Mouse (Mus musculus) layer of hippocampus, postnatal 10 days (tissue): ENCODE data around the gene Dcun1d1. TPM values are rescaled to one million over a fixed set of nuclear protein-coding genes. Genes with fewer than 3 reads are reported as not detected.

Experiments
- total RNA-seq, 2 experiments: library from RNA; stranded (reverse); gene quantifications; 2 replicates each; pipeline ENCODE4 v1.2.3; 2021

Dcun1d1 gene
- total RNA-seq, 2 experiments from 2014 or later = 67.4 to 69.5 TPM

Other genes starting within 250 kb of the Dcun1d1 start
- 100 to 1,000 TPM; 119 to 148 TPM for gene Atp11b, start 183.3 kb downstream of the Dcun1d1 start, total RNA-seq
- gene Mccc1, start 63.2 kb upstream of the Dcun1d1 start, total RNA-seq = 10 to 100 TPM; 27.5 to 34.9 TPM
- not detected for gene Ccdc144b, start 116.1 kb upstream of the Dcun1d1 start, total RNA-seq
- 10 to 100 TPM; 41.6 to 49.5 TPM for gene Acad9, start 128.5 kb upstream of the Dcun1d1 start, total RNA-seq
- gene D3Ertd254e, start 213.6 kb upstream of the Dcun1d1 start, total RNA-seq = 10 to 100 TPM; 17.6 to 18.6 TPM